In genomic region chr1:133083003-133083546, GRCm38 (mm10) we compare ENCODE assay signal across 15 mouse cellular contexts. TPM values are rescaled to one million over a fixed set of nuclear protein-coding genes. Genes with fewer than 3 reads are reported as not detected.
DNase-seq lines count a peak whose midpoint lies in the region; ATAC-seq and TF ChIP-seq lines count a peak whose summit lies in the region.
"Had no signal": no experiment of that assay in that cellular context is flagged by ENCODE, and none has a peak within 500 bp of the region (broad histone marks: within the 10 kb centered on the region; RNA-seq: fewer than 3 reads in every experiment).

No protein-coding gene starts in this region.

- H3K9me3 ChIP-seq in forebrain, embryonic 10.5 days, result no peaks in the 10 kb centered on the region
- no peaks in the 10 kb centered on the region for H3K9me3 ChIP-seq in forebrain, embryonic 13.5 days (replicated peaks)
- no peaks in the 10 kb centered on the region for H3K9me3 ChIP-seq in lung, postnatal 0 days (ENCODE audit: low read length)
- H3K9me3 ChIP-seq in stomach, embryonic 16.5 days (replicated peaks; ENCODE audit: control insufficient read depth, low read length), result no peaks in the 10 kb centered on the region
- H3K9me3 ChIP-seq: forebrain, embryonic 15.5 days; G1E; liver, embryonic 15.5 days had no signal

- H3K4me2 ChIP-seq in forebrain, embryonic 13.5 days, result no peak overlapping the region
- no peak overlapping the region for H3K4me2 ChIP-seq in lung, postnatal 0 days (replicated peaks; ENCODE audit: low read depth, low read length)
- no peak overlapping the region for H3K4me2 ChIP-seq in stomach, embryonic 16.5 days (ENCODE audit: low read depth, low read length)
- H3K4me2 ChIP-seq: forebrain, embryonic 15.5 days had no signal

- ATAC-seq in forebrain, embryonic 13.5 days, result no peak
- ATAC-seq in lung, postnatal 0 days, result no peak
- peak; percentile 71 for ATAC-seq in megakaryocyte progenitor cell, adult 5-6 weeks (replicated peaks; ENCODE audit: poor library complexity)
- ATAC-seq in stomach, embryonic 16.5 days (ENCODE audit: insufficient read depth, low FRiP score), result no peak
- ATAC-seq: forebrain, embryonic 15.5 days had no signal

- H3K9ac ChIP-seq in forebrain, embryonic 13.5 days, result no peak overlapping the region
- no peak overlapping the region for H3K9ac ChIP-seq in lung, postnatal 0 days (replicated peaks; ENCODE audit: low read depth)
- H3K9ac ChIP-seq in stomach, embryonic 16.5 days (ENCODE audit: low read length), result no peak overlapping the region
- H3K9ac ChIP-seq: forebrain, embryonic 15.5 days; liver, embryonic 15.5 days had no signal

- TF ChIP-seq CTCF in lung, postnatal 0 days (IDR thresholded peaks at IDR 0.05), result no peak

- H3K4me1 ChIP-seq in forebrain, embryonic 10.5 days, result peaks cover 86% of the 10 kb centered on the region
- H3K4me1 ChIP-seq in forebrain, embryonic 13.5 days, result peaks cover 48% of the 10 kb centered on the region
- H3K4me1 ChIP-seq in lung, postnatal 0 days (ENCODE audit: insufficient read depth, low read depth, low read length), result peaks cover 9% of the 10 kb centered on the region; the same call in 1 of the 2 replicates
- H3K4me1 ChIP-seq in stomach, embryonic 16.5 days (ENCODE audit: control insufficient read depth, insufficient read depth, low read length), result peaks cover 10% of the 10 kb centered on the region; the same call in 1 of the 2 replicates

- H3K27ac ChIP-seq in forebrain, embryonic 10.5 days, result peak overlapping the region; percentile 95; the same call in 1 of the 2 replicates
- H3K27ac ChIP-seq in forebrain, embryonic 13.5 days, result no peak overlapping the region
- H3K27ac ChIP-seq in lung, postnatal 0 days (ENCODE audit: low read length), result 0 out of 2 replicates have a peak overlapping the region, but pooled peaks have one; percentile 38
- H3K27ac ChIP-seq in stomach, embryonic 16.5 days (ENCODE audit: low read length), result 0 out of 2 replicates have a peak overlapping the region, but pooled peaks have one; percentile 79
- H3K27ac ChIP-seq: forebrain, embryonic 15.5 days; kidney, postnatal 0 days; left cerebral cortex, adult 2 months; liver, embryonic 15.5 days had no signal

- peaks cover 84% of the 10 kb centered on the region for H3K36me3 ChIP-seq in forebrain, embryonic 10.5 days (replicated peaks)
- H3K36me3 ChIP-seq in forebrain, embryonic 13.5 days (ENCODE audit: poor library complexity, severe bottlenecking), result peaks cover 75% of the 10 kb centered on the region
- no peaks in the 10 kb centered on the region for H3K36me3 ChIP-seq in lung, postnatal 0 days (ENCODE audit: insufficient read depth, low read length)
- no peaks in the 10 kb centered on the region for H3K36me3 ChIP-seq in stomach, embryonic 16.5 days (ENCODE audit: control insufficient read depth, insufficient read depth, low read length)
- H3K36me3 ChIP-seq: G1E; liver, embryonic 15.5 days had no signal

- H3K4me3 ChIP-seq in forebrain, embryonic 10.5 days, result no peak overlapping the region
- H3K4me3 ChIP-seq in forebrain, embryonic 13.5 days, result no peak overlapping the region
- no peak overlapping the region for H3K4me3 ChIP-seq in lung, postnatal 0 days (ENCODE audit: low read depth, low read length)
- no peak overlapping the region for H3K4me3 ChIP-seq in stomach, embryonic 16.5 days (replicated peaks; ENCODE audit: low read length)
- H3K4me3 ChIP-seq: forebrain, embryonic 15.5 days; left cerebral cortex, adult 2 months; liver, embryonic 15.5 days had no signal

- H3K27me3 ChIP-seq in forebrain, embryonic 10.5 days (ENCODE audit: poor library complexity, severe bottlenecking), result no peaks in the 10 kb centered on the region
- no peaks in the 10 kb centered on the region for H3K27me3 ChIP-seq in forebrain, embryonic 13.5 days
- no peaks in the 10 kb centered on the region; the same call in 1 of the 2 replicates for H3K27me3 ChIP-seq in lung, postnatal 0 days (replicated peaks; ENCODE audit: insufficient read depth, low read length)
- H3K27me3 ChIP-seq in stomach, embryonic 16.5 days (ENCODE audit: control insufficient read depth, insufficient read depth, low read length), result no peaks in the 10 kb centered on the region
- H3K27me3 ChIP-seq: forebrain, embryonic 15.5 days; liver, embryonic 15.5 days had no signal

- 95% methylated on average over 5 of the region's 5 CpGs for WGBS in forebrain, embryonic 10.5 days
- WGBS in forebrain, embryonic 13.5 days, result 95% methylated on average over 5 of the region's 5 CpGs
- 74% methylated on average over 5 of the region's 5 CpGs for WGBS in lung, postnatal 0 days
- WGBS in stomach, embryonic 16.5 days, result 83% methylated on average over 5 of the region's 5 CpGs

- no peak for TF ChIP-seq EP300 in lung, postnatal 0 days (IDR thresholded peaks at IDR 0.05)

- no peak for DNase-seq in forebrain, embryonic 10.5 days (ENCODE audit: extremely low spot score, low spot score)
- no peak for DNase-seq in lung, postnatal 0 days (ENCODE audit: low spot score)
- no peak for DNase-seq in lung, postnatal 14 days
- DNase-seq in kidney, adult 9 months, result no peak
- DNase-seq in layer of hippocampus, adult 11-12 months (ENCODE audit: low spot score), result no peak
- DNase-seq: right cerebral cortex, adult 18-20 months; thymus, adult 2 months had no signal

RNA-seq across cellular contexts. Expression of gene Pik3c2b, which starts 37.6 kb away (rescaled TPM):
- 13.6 and 13.7 TPM in 2 replicates for polyA plus RNA-seq in forebrain, embryonic 10.5 days (2016; fragmentation: Nextera tagmentation; extraction: Ambion mirVana)
- polyA plus RNA-seq in forebrain, embryonic 13.5 days (2015; fragmentation: Nextera tagmentation; extraction: Ambion mirVana), result 15.5 and 15.9 TPM in 2 replicates
- polyA plus RNA-seq in lung, postnatal 0 days (2015; fragmentation: Nextera tagmentation; extraction: Ambion mirVana), result 4.3 and 4.6 TPM in 2 replicates
- total RNA-seq in megakaryocyte progenitor cell, adult 5-6 weeks (2015), result 1.8 and 2.6 TPM in 2 replicates
- 1.5 and 1.7 TPM in 2 replicates for total RNA-seq in megakaryocyte progenitor cell, adult 5-6 weeks (2017)
- 8.5 and 9.3 TPM in 2 replicates for polyA plus RNA-seq in stomach, embryonic 16.5 days (2015; fragmentation: Nextera tagmentation; extraction: Ambion mirVana)
- polyA plus RNA-seq: G1E had no signal

RNA-seq across cellular contexts. Expression of gene Ppp1r15b, which starts 47.9 kb away (rescaled TPM):
- 59.1 and 59.3 TPM in 2 replicates for polyA plus RNA-seq in forebrain, embryonic 10.5 days (2016; fragmentation: Nextera tagmentation; extraction: Ambion mirVana)
- 34.8 and 38.6 TPM in 2 replicates for polyA plus RNA-seq in forebrain, embryonic 13.5 days (2015; fragmentation: Nextera tagmentation; extraction: Ambion mirVana)
- 19.5 and 20.0 TPM in 2 replicates for polyA plus RNA-seq in lung, postnatal 0 days (2015; fragmentation: Nextera tagmentation; extraction: Ambion mirVana)
- 54.1 and 60.2 TPM in 2 replicates for total RNA-seq in megakaryocyte progenitor cell, adult 5-6 weeks (2015)
- 86.1 and 90.7 TPM in 2 replicates for total RNA-seq in megakaryocyte progenitor cell, adult 5-6 weeks (2017)
- polyA plus RNA-seq in stomach, embryonic 16.5 days (2015; fragmentation: Nextera tagmentation; extraction: Ambion mirVana), result 55.3 and 57.0 TPM in 2 replicates

RNA-seq across cellular contexts. Expression of gene Mdm4, which starts 52.7 kb away (rescaled TPM):
- polyA plus RNA-seq in forebrain, embryonic 10.5 days (2016; fragmentation: Nextera tagmentation; extraction: Ambion mirVana), result 38.5 and 38.8 TPM in 2 replicates
- 44.8 and 46.3 TPM in 2 replicates for polyA plus RNA-seq in forebrain, embryonic 13.5 days (2015; fragmentation: Nextera tagmentation; extraction: Ambion mirVana)
- polyA plus RNA-seq in lung, postnatal 0 days (2015; fragmentation: Nextera tagmentation; extraction: Ambion mirVana), result 14.9 and 19.3 TPM in 2 replicates
- total RNA-seq in megakaryocyte progenitor cell, adult 5-6 weeks (2015), result 65.0 and 85.1 TPM in 2 replicates
- 105 and 121 TPM in 2 replicates for total RNA-seq in megakaryocyte progenitor cell, adult 5-6 weeks (2017)
- polyA plus RNA-seq in stomach, embryonic 16.5 days (2015; fragmentation: Nextera tagmentation; extraction: Ambion mirVana), result 32.1 and 33.7 TPM in 2 replicates
